Mouse (Mus musculus) testis, adult 2 months (tissue): ENCODE data around the gene 4933402D24Rik.

ENCODE experiments used
- CTCF ChIP-seq: fragments of 200-500 bp; IDR thresholded peaks from 2 replicates; pipeline ENCODE4 v1.5.1; 2012; ENCODE audit warnings: low read depth, mild to moderate bottlenecking, inconsistent platforms, low read length, moderate library complexity; ENCODE audit not compliant: control insufficient read depth, insufficient read depth, insufficient replicate concordance
- POLR2A ChIP-seq: fragments of 200-500 bp; IDR thresholded peaks from 2 replicates; pipeline ENCODE4 v1.6.1; 2012; ENCODE audit warnings: low read depth, mild to moderate bottlenecking, inconsistent platforms, low read length, moderate library complexity; ENCODE audit not compliant: control insufficient read depth

DNA sequence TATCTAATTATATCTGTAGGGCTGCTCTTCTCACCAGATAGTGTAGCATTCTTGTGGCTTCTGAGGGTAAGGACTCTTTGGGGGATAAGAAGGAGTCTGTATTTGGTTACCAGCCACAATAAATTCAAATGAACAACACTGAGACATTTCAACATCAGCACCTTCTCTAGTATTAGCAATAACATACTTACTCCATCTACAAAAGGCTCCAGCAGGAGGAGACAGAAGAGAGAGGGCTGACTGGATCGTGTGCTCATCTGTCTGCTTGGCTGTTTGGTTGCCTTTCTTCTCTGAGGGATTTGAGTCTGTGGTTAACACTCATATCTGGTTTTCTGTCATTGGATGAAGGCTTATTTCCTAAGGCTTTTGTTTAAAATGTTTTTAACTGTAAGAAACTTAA, 7.3 kb upstream of the 4933402D24Rik start:
- TF ChIP-seq POLR2A (no peak), CTCF (no peak)
